Mouse (Mus musculus) testis, adult 2 months (tissue): ENCODE data around the gene Zdhhc16.

Experiments used
- CTCF ChIP-seq: fragments of 200-500 bp; IDR thresholded peaks from 2 replicates; pipeline ENCODE4 v1.5.1; 2012; ENCODE audit warnings: low read depth, mild to moderate bottlenecking, inconsistent platforms, low read length, moderate library complexity; ENCODE audit not compliant: control insufficient read depth, insufficient read depth, insufficient replicate concordance
- POLR2A ChIP-seq: fragments of 200-500 bp; IDR thresholded peaks from 2 replicates; pipeline ENCODE4 v1.6.1; 2012; ENCODE audit warnings: low read depth, mild to moderate bottlenecking, inconsistent platforms, low read length, moderate library complexity; ENCODE audit not compliant: control insufficient read depth

DNA sequence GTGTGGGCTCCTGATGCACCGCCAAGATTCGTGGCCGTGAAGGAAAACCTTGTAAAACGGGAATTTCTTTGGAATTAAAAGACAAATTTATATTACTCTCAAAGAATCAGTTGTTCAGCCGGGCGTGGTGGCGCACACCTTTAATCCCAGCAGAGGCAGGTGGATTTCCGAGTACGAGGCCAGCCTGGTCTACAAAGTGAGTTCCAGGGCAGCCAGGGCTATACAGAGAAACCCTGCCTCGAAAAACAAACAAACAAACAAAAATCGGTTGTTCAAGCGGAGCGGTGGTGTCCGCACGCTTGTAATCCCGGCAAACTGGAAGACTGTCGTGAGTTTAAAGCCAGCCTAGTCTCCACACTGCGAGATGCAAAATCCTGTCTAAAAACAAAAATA, 37.0 kb upstream of the Zdhhc16 start:
- TF ChIP-seq CTCF (no peak), POLR2A (no peak)
